Mouse (Mus musculus): ENCODE data around the gene Cdk15.

The Cdk15 gene

DNA sequence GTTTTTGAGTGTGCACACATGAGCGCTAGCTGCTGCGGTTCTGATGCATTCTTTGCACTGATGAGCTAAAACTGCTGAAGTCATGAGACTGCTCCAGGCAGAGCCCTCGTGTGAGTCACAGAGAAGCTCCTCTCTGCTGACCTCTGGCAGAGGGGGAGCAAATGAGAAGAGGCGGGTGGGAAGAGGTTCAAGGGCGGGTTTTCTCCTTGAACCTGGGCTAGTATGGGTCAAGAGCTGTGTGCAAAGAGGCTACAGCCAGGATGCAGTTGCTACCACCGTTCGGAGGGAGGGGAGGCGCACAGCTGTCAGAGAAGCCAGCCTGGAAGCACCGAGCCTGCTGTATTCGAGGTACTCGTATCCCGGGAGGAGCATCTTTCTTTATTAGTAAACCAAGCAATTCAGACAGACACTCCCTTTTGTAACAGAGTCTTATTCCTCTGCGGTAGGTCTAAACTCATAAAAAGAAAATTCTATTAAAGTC lies at the start of gene Cdk15:
Gene Cdk15 (plus strand): TSS at position 156 of the 481 bp plus-strand sequence.
- DNase-seq (ENCODE audit: inconsistent ontology term): peak; percentile 68

DNA sequence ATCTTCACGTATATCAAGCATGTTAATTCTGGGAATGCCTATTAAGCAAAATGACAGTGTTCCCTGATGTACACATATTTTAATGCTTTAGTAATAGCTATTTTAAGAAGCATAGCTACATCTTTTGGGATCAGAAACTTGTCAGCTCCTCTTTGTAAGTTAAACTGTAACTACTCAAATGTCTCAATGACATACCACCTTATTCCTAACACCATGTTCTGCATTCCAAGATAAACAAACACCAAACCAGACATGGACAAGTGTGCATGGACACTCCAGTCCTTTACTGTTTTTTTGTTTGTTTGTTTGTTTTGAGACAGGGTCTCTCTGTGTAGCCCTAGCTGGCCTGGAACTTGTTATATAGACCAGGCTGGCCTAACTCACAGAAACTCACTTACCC lies 48.4 kb upstream of the Cdk15 start:
- no peak for DNase-seq (ENCODE audit: inconsistent ontology term)

DNA sequence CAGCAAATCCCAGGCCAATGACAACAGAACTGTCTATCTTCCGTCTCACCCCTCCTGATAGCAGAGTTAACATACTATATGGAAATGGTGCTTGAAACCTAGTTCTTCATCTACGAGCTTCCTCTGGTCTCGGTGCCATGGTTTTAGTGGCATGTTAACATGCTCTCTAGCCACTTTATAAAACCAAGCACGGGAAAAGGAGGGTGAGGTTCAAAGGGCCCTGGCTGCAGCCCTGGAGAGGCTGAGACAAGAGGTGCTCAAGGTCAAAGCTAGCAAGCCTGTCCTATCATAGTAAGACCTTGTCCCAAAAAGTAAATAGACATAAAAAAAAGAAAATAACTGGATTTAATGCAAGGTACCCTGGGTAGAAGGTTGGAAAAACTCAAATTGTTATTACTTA lies 45.1 kb upstream of the Cdk15 start:
- DNase-seq (ENCODE audit: inconsistent ontology term): no peak

DNA sequence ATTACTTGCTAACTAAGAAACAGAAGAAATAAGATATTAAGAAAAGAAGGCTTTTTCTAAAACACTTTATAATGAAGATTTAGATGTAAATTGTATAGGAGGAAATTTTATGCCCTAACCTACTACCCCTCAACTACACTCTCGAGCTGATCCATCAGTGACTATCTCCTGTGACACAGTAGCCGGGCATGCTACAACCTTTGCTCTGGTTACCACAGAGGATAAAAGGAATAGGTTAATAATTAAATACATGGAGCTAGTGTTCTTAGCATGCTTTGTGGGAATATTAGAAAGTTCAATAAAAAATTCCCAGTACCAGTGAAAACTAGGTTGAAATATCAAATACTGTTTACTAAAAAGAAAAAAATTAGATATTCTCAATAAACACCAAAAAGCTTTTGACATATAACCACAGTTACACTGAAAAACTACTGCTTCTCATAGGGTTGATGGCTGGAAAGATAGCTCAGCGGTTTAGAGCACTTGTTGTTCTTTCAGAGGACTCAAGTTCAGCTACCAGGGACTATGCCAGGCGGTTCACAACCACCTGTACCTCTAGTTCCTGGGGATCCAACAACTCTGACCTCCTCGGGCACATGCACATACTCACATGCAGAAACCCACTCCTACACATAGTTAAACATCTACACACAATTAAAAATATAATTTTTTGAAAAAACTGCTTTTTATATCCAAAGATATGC lies 44.5 kb upstream of the Cdk15 start:
- DNase-seq (ENCODE audit: inconsistent ontology term): no peak

DNA sequence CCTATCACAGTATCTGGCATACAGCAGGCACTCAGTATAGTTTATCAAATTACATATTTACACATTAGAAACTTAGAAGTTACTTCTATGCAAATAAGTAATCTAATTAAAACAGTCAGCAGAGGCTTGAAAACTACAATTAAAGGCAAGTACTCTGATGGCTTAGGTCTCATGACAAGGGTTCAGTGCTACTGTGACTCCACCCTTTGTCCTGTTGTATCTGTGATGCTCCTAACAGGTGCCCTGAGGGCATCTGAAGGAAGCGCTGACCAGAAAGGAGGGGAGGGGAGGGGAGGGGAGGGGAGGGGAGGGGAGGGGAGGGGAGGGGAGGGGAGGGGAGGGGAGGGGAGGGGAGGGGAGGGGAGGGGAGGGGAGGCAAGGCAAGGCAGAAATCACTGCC lies 43.8 kb upstream of the Cdk15 start:
- DNase-seq (ENCODE audit: inconsistent ontology term): no peak

- DNase-seq (ENCODE audit: inconsistent ontology term): no peak
Measured at GRCm38 (mm10) chr1:59215446-59215845, 41.3 kb upstream of the Cdk15 start.

- no peak for DNase-seq (ENCODE audit: inconsistent ontology term)
Measured at GRCm38 (mm10) chr1:59220371-59220770, 36.3 kb upstream of the Cdk15 start.

DNA sequence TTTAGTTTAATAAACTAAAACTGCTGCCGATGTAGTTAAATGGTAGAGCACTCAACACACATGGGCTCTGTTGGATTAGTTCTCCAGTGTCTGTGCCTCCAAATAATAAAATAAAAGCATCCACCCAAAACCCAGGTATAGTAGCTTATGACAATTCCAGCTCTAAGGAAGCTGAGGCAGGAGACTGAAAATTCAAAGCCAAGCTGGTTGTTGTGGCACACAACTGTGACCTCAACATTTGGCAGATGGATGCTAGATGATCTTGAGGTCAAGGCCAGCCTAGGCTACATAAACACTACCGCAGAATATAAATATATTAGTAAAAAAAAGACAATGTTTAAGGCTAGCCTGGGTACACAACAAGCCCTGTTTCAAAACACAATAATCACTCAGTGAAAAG lies 35.1 kb upstream of the Cdk15 start:
- DNase-seq (ENCODE audit: inconsistent ontology term): no peak

DNA sequence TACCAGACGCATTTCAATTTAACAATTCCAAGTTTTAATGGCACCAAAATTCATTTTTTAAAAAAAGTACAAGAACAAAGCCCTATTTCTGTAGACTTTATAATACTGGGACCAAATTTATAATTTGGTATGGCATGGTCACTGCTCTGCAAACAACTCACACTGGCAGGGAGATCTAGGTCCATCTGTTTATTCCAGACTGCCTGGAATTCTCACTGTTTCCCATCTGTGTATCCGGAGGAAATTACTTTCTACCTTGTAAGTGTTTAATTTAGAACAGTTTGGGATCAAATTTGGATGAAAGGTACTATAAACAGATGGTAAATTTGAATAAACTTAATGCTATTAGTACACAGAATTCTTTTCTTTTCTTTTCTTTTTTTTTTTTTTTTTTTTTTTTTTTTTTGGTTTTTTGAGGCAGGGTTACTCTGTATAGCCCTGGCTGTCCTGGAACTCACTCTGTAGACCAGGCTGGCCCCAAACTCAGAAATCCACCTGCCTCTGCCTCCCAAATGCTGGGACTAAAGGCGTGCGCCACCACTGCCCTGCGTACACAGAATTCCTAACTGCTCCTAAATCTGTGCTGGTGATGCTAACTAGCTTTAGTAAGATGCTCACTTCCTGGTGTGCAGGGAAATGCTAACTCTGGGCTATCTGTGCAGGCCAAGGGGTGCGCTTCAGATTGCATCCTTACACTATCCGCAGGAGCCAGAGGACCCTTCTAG lies 34.4 kb upstream of the Cdk15 start:
- DNase-seq (ENCODE audit: inconsistent ontology term): no peak

DNA sequence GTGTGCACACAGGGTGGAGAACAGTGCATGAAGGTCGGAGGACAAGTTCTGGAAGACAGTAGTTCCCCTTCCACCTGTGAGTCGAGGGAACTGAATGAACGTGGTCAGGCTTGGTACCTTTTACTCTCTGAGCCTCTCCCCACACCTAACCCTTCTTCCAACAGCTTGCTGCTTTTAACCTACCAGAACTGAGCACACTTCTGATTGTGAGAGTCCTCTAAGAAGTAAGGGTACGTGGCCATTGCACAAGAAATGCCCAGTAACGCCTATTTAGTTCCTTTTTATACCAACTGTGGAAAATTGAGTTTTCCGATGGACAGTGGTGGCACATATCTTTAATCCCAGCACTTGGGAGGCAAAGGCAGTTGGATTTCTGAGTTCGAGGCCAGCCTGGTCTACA lies 28.2 kb upstream of the Cdk15 start:
- no peak for DNase-seq (ENCODE audit: inconsistent ontology term)

GRCm38 (mm10) chr1:59229187-59229586 lies 27.5 kb upstream of the Cdk15 start:
- no peak for DNase-seq (ENCODE audit: inconsistent ontology term)

DNA sequence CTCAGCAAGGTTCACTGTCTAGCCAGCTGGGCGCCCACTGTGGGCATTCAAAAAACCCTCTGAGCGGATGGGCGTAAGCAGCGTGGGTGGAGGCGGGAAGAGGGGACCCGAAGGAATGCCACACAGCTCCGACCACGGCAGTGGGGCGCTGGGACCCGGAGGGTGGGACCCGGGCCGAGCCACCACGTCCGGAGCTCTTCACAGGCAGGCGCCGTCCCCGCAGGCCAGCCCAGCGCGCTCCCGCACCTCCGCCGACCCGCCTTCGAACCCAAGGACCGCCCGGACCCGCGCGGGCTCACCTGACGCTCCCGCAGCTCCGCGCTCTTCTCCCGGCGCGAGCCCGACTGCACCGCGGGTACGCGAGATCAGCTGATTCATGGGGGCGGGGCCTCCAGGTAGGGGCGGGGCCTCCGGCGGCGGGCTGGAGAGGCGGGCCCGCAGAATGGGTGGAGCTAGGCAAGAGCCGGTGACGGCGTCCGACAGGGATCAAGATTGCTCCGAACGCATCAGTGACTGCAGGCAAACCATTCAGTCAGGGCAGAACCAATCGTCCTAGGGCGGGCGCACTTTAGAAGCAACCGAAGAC lies 19.8 kb upstream of the Cdk15 start, which contains the start of gene Als2:
Gene Als2 (minus strand): TSS at position 376 of the 586 bp plus-strand sequence.
- peak; percentile 98 for DNase-seq (ENCODE audit: inconsistent ontology term)

- DNase-seq (ENCODE audit: inconsistent ontology term): peak; percentile 61
Measured at GRCm38 (mm10) chr1:59237614-59238211, 19.0 kb upstream of the Cdk15 start.

DNA sequence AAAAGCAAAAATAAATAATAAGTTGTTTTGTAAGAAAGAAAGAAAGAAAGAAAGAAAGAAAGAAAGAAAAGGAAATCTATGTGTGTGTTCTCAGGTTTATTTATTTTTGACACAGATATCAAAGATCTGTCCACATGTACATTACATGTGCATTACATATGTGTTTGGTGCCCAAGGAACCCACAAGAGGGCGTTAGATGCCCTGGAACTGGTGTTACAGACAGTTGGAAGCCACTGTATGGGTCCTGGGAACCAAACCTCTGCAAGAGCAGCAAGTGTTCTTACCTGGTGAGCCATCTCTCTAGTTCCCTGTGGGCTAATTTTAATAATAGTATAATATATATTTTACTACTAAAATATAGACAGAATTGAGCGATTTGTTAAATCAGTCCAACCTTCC lies 12.9 kb upstream of the Cdk15 start:
- DNase-seq (ENCODE audit: inconsistent ontology term): no peak

GRCm38 (mm10) chr1:59247602-59248001 lies 9.1 kb upstream of the Cdk15 start:
- DNase-seq (ENCODE audit: inconsistent ontology term): peak; percentile 45

DNA sequence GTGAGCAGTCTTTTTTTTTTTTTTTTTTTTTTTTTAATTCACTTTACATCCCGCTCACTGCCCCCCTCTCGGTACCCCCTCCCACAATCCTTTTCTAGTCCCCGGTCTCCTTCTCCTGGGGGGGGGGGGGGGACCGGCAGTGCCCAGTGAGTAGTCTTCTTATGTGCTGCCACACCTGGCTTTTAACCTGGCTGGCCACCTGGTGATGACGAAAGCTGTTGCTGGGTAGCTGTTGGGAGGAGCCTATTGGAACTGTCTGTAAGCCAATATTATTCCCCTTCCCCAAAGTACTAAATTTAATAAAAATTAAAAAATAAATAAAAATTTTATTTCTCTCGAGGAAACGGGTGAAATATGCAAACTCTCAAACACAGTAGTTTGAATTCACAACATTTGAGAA lies 3.9 kb upstream of the Cdk15 start:
- DNase-seq (ENCODE audit: inconsistent ontology term): no peak

DNA sequence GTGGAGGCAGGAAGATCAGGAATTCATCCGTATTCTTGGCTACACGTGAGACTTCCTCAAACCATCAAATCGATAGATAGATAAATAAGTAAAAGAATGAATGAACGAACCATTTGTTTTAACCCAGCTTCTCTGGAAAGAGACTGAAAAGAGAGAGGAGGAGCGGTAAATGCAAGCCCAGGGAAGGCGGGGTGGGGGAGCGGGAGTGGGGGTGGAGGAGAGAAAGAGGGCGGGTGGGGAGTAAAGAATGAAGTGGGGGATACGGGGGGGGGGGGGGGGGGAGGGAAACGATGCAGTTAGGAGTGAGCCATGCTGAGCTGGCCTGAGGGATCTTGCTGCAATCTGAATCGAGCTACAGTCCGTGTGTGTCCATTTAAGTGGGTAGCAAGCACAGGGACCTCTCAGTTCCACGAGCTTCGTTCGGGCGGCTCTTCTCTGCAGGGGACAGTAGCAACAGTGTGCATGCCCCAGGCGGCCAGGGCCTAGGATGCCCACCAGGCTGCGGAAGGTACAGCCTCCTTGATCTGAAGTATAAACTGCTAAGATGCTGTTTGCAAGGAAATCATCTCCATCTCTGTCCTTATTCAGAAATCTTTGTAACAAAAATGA lies 3.3 kb upstream of the Cdk15 start:
- no peak for DNase-seq (ENCODE audit: inconsistent ontology term)

DNA sequence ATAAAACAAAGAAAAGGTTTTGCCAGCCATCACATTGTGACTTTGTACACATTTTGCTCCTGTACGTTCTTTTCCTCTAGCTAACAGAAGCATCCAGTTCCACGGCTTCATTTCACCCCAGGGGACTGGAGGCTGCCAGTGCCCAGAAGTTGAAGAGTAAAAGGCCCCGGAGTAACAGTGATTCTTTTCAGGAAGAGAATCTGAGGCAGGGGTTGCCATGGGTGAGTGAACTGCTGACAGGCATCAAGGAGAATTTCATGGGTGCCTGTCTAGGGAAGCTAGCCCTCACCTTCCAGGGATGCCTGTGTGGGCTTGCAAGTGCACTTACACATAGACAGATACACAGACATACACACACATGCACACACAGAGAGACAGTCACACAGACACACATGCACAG lies 1.0 kb downstream of the Cdk15 start:
- DNase-seq (ENCODE audit: inconsistent ontology term): no peak

- no peak for DNase-seq (ENCODE audit: inconsistent ontology term)
Measured at GRCm38 (mm10) chr1:59268931-59269330, 12.2 kb downstream of the Cdk15 start.

DNA sequence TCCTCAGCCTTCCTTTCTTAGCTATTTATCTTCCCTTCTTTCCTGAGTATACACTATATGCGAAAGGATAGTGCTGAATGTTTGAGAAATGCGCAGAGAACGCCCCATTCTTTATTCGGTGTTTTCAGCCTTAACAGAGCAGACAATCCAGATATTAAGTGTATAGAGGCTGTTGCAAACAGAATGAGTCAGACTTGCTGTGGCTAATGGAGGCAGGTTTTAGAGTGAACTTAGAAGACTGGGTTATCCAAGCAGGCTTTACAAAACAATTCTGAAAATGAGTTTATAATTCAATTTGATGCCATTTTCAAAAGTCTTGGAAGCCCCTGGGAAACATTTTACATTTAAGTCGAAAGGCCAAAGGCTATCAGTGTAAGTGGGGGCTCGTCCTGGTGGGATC lies 12.8 kb downstream of the Cdk15 start:
- DNase-seq (ENCODE audit: inconsistent ontology term): no peak

DNA sequence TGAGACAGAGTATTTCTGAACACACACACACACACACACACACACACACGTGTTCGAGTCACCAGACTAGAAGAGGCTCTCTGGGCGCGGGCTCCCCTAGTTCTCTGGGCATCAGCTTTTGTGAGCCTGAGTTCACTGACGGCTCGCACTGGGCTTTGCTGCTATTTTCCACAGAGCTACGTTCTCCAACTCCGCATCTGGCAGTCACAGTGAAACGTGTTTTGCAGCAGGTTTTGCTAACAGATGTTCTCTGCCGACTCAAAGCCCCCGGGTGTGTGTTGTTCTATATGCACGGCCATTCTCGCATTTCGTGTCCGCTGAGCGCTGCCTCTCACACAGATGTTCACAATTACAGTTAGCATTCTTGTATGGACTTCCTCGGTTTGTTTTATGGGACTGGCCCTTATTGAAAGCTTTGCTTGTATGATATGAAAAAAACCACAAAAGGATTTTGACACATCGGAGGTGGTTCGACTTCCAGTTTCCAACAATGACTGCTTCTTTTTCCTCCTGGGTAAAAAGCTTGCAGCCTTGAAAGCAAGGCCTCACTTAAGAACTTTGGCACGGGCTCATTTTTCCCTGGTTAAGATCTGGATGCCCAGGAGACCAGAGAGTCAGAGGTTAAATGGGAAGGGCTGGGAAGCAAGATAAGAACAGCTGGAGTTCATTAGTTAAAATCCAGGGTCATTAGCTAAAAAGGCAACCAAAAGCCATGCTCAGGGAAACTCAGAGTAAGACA lies 13.4 kb downstream of the Cdk15 start:
- DNase-seq (ENCODE audit: inconsistent ontology term): no peak
